Mouse (Mus musculus) kidney, adult 8-10 months (tissue): ENCODE data around the gene Tsen54.

ENCODE experiments used
- DNase-seq, 2 experiments: peaks; one replicate each; pipeline ENCODE4 v3.0.0; 2022

The Tsen54 gene

DNA sequence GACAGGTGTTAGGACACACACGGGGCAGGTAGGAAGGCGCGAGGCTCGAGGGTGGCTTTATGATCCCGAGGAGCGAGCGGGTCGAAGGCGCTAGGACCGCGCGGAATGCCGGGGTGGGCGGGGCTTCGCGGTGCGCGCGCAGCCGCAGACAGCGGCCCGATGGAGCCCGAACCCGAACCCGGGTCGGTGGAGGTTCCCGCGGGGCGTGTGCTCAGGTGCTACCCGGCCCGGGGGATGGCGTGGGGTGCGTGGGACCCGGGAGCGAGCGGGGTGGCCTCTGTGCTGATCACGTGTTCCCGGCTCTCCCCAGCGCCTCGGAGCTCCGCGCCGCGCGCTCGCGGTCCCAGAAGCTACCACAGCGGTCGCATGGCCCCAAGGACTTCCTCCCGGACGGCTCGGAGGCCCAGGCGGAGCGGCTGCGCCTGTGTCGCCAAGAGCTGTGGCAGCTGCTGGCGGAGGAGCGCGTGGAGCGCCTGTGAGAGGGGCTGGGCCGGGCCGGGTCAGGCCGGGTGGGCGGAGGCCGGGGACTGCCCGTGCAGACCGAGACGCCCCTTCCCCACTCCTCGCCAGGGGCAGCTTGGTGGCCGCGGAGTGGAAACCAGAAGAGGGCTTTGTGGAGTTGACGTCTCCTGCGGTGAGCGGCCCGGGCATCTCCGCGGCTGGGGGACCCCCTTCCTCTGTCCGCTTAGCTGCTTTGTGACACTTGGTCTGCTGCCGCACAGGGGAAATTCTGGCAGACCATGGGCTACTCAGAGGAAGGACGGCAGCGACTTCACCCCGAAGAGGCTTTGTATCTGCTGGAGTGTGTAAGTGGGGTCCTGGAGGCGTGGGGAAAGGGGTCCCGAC lies at the start of gene Tsen54:
TSS of gene Tsen54 (plus strand) at position 120 of the 846 bp plus-strand sequence.
- peak; percentile 79 to 89 for DNase-seq

DNA sequence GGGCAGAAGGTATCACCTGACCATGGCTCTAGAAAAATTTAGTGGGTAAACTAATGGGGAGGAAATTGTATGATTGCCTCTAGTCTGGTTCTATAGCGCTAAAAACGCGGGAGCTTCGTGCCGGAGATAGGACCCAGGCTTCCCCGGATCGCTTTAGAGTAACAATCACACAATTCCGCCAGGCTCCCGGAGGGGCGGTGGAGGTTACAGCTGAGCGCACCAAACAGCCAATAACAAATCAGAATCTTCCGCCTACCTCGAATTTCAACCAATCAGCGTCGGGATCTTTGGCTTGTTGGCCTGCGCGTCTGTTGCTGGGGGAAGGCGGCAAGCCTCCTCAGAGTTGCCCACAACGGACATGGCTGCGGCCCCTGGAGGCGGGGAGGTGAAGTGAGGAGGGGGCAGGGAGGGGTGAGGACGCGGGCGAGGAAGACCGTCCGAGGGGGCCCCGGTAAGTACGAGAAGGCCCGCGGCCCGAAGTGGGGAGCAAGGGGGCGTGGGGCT lies 49.4 kb upstream of the Tsen54 start, which contains the start of gene Tmem94:
TSS of gene Tmem94 (plus strand) at position 331 of the 504 bp plus-strand sequence.
- DNase-seq: peak; percentile 96 to 97

DNA sequence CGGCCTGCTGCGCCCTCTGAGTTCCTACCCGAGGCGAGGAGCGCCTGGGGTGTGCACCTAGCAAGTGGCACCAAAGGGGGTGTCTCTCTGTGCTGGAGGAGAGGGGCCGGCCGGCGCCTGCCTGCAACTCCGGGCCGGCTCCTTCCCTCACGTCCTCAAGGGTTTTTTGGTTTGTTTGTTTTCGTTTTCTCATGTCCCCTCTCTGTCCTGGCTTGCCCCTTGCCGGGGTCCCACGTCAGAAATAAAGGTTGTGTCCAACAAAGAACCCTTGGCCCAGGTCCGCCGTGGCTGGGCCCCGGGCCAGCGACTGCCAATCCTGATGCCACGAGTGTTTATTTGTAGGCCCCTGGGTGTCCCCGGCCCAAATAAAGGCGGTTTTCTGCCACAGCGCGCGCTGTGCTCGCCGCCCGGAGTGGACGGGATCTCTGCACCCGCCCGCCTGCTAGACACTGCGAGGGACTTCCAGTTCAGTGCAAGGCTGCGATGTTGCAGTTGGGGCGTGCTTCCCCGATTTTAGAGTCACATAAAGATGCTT lies 48.9 kb upstream of the Tsen54 start:
- peak in 1 of 2 experiments; percentile 64 for DNase-seq

DNA sequence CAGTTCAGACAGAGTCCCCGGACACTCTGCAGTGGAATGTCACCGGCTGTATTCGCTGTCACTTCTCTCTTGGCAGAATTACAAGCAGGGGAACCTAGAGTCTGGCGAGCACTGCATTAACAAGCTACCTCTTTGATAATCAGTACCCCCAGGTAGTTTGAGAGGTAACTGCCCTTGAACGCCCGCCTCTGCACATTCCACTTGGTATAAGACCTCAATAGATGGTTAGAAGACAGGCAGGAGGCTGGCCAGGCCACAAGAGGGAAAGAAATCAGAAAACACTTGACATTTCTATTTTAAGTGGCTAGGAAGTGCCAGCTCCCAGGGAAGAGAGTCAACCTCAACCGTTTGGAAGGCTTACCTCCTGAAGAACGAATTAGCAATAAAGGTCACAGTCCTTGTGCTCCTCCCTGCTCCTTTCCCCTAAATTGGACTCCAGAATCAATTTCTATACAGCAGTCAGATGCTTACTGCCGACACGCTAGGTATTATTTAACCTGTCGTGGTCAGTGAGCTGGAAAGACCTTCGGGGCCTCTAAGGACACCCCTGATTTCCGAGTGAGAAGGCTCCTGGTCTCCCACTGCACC lies 48.1 kb upstream of the Tsen54 start:
- DNase-seq: peak; percentile 57 to 73

DNA sequence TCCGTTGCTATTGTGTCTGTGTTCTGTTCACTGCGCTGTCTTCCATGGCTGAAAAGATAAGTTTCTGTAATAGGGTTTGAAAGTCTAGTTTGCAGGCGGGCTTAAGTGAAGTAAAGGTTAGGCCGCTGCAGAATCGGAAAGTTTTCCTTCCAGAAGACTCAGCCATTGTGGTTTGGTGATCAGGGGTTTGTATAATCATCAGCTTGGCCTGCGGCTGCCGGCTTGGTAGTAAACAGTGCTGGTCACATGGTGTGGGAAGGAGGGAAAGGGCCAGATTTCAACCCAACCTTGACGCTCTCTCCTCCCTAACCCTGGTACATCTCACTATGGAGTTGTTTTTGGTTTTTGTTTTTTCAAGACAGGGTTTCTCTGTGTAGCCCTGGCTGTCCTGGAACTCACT lies 47.5 kb upstream of the Tsen54 start:
- peak; percentile 76 to 81 for DNase-seq

DNA sequence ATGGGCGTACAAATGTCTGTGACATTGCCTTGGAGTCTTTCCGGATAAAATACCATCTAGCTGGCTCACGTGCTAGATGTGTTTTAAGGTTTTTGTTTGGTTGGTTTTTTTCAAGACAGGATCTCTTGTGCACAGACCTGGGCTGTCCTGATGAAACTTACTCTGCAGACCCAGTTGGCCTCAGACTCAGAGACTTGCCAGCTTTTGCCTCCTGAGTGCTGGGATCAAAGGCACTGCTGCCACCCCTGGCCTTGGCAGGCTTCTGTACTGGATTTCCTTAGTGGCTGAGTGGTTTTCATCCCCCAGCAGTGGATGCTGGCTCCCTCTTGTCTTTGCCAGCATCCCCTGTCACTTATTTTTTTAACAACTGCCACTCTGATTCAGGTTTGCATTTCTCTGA lies 45.6 kb upstream of the Tsen54 start:
- DNase-seq: no peak

DNA sequence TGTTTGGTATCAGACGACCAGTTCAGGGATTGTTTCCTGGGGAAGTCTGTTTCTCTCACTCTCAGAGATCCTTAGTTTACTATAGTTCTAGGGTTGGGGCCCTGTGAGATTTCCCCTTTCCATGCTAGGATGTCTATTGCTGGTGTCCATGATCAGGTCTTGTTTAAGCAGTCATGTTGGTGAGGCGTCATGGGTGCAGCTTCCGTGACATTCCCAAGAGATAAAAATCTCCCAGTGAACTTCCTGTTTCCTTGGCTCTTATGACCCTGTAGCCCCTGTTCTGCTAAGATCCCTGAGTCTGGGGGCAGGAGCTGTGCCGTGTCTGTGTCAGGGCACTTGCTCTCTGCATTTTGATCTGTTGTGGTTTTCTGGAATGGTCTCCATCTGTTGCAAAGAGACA lies 39.9 kb upstream of the Tsen54 start:
- no peak for DNase-seq

DNA sequence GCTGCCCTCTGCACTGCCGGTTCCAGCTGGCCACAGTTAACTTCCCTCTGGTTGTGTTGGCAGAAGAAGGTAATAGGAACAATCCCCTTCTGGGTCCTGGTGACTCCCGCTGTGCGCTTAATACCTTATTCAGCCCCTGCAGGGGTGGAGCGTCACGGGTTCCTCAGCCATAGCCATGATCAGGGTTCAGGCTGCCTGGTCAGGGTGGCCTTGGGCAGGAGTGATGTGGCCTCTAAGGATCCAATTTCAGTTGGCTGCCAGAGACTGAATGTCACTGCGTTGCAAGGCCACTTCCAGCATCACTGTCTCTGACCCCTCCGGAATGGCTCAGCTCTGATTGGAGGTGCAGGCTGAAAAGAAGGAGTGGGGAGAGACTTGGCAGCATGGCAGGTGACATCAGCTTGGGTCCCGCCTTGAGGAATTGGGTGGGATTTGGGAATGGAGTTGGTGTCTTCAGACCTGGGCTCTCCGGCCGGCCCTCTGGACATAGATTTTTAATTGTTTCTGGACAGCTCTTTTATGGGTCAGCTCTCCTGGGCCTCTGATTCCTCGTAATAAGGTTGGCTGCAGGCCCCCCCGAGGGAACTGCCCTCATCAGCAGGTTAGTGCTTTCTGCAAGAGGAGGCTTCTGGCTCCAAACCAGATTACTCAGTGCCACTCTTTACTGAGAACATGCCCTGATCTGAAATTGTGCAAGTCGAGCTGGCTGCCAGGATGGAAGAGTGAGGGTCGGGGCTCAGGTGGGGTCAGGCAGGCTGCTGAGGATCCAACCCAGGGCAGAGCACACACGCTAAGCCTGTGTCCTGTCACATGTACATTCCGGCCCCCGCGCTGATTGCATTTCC lies 38.5 kb upstream of the Tsen54 start:
- DNase-seq: peak; percentile 56 to 77

DNA sequence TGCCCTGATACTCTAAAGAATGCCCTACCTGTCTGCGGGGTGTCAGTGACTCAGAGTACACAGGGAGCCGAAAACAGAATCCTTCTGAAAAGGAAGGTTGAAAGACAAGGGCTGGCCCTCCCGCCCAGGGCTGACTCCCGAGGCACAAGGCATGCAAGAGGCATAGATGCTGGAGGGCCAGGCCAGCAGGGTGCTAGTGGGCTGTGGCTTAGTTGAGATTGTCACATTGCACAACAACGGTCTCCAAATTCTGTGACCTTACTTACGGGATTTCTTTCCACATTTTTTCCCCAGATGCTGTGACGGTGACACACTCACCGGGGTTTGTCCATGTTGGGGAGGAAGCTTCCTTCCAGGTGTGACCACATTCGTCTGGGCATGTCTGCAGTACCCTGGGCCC lies 37.6 kb upstream of the Tsen54 start:
- no peak for DNase-seq

DNA sequence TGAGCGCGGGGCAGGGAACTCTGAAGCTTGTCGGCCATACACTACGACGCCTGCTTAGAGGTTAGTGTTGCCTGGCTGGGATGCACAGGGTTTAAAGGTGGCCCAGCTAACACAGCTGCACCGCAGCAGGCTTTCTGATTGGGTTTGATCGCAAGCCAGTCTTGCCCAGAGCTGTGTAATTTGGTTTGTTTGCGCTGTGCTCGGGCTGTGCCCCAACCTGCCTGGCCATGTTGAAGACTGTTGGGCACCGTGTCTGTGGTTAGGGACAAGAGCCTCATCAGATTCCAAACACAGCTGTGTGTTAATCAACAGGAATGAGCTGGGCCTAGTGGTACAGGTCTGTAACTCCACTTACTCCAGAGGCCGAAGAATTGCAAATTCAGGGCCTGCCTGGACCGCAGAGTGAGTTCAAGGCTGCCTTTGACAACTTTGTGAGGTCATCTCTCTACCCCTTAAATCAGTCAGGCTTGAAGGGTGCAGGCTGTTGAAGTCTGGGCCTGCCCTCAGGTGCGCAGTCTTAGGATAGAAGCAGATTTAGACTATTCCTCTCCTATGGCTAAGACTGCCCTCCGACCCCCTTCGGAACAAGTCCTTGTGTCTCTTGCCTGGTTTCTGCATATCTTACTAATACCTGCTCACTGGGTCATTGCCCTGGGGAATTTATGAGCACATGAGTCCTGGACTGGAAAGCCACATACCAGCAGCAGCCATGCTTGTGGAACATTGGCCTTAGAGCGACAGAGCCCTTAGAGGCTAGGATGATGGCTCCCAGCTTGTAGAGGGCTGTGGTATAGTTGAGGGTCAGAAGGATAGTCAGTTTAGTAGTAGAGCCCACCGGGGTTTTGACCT lies 36.8 kb upstream of the Tsen54 start:
- DNase-seq: peak; percentile 52 to 61

DNA sequence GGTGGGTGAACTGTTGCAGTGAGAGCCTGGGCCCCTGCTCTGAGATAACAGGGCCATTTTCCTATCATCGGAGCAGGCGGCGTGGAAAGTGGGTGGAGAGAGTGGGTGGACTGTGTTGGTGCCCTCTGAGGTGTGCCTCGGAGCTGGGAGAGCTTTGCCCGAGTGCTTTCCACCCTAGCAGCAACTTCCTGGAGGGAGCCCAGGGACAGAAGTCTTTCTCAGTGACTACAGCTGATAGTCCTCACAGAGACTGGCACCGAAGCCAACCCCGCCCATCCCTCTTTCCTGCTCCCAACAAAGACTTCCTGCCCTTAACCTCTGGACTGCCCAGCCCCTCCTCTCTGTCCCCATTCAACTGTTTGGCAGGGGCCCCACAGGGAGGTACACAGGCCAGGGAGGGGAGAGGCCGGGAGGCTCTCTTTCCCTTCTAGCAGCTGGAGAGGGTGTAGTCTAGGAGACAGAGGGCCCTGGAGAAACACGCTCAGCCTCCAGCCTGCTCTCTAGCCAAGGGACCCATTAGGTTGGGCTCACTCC lies 35.4 kb upstream of the Tsen54 start:
- peak; percentile 92 to 96 for DNase-seq

DNA sequence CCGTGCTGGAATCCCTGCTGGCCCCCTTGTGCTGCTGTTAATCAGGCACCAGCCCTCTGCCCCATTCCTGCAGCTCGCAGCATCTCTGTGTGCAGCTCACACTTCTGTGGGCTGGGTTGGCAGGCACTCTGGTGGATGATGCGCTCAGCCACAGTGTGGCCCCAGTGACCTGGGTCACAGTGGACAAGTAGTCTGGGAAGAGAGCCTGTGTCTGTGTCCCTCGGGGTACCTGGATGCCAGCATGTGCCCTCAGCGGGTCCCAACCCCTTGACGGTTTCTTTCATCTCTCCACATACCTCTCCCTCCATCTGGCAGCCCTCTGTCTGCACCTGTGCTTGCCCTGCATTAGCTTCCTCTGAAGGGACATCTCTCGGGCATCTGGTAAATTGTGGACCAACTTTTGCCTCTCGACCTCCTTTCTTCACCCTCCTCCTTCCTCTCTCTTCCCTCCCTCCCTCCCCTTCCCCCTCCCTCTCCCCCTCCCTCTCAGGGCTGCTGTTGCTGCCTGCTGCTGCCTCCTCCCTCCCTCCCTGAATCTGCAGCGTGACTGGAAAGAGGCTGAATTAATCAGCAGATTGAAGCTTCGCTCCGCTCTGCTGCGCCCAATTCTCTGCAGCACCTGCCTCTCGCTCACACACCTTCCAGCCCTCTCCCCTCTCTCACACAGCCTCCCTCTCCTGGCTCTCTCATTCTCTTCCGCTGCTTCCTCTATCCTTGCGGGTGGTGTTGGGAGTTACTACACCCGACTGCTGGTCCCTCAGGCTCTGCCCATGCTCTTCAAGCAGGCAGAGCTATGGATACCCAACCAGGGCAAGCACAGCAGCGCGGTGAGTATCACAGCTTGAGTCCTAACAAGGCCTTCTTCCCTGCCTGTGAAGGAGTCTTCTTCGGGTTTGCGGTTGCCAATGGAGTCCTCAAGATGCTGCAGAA lies 34.1 kb upstream of the Tsen54 start:
- peak; percentile 45 to 72 for DNase-seq

DNA sequence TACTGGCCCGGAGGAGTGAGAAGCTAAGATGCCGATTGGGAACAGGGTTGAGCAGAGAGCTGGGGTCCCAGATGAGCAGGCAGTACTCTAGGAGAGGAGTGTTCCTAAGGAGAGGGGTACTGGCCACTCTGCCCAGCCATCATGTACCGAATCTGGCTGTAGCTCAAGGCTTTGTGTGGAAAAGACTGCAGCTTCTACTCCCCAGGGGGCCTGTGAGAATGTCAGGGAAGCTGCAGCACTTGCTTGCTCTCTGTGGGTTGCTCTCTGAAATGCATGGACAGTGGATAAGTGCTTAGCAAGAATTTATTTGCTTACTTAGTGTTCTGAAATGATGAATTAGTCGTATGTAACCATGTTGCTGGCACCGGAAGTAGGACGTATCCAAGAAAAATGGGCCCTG lies 28.1 kb upstream of the Tsen54 start:
- DNase-seq: no peak

DNA sequence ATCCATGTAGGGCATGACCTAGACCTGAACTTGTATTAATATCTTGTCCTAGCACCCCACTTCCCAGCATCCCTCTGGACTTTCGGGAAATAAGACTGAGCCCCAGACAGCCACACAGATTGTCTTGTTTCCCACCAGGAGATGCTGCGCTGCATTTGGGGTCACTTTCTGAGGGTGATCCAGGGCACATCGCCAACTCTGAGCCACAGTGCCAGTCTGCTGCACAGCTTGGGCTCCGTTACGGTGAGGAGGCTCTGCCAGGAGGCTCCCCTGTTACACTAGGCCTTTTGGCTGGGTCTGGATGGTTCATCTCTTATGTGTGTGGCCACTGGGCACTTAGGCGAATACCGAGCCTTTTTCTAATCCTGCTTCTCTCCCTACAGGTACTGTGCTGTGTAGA lies 24.7 kb upstream of the Tsen54 start:
- no peak for DNase-seq

DNA sequence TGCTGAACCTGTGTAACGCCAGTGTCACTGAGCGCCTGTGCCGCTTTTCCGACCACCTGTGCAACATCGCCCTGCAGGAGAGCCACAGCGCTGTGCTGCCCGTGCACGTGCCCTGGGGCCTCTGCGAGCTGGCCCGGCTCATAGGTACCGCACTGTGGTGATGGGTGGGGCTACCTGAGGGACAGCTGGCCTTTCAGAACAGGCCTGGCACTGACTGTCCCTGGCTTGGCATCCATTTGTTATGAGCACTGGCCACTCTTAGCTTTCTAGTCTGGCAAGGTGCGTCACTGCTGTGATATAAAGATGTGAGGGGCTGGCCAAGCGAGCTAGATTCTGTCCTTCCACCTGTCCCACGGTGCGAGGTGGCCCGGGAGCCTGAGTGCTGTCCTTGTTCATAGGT lies 22.6 kb upstream of the Tsen54 start:
- DNase-seq: no peak

DNA sequence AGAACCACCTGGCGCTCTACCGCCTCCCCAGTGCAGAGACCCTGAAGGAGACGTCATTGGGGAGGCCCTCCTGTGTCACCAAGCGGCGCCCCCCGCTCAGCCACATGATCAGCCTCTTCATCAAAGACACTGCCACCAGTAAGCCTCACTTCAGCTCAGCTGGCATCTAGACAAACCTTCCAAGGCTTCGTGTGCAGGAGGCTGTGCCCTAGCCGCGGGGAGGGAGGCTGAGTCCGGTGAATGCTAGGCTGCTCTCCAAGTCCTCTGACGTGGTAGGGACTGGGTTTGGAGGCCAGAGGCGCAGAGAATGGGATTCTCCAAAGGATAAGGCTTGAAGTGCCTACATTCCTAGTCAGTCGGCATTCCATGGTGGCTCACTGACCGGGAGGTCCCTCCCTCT lies 22.2 kb upstream of the Tsen54 start:
- no peak for DNase-seq

DNA sequence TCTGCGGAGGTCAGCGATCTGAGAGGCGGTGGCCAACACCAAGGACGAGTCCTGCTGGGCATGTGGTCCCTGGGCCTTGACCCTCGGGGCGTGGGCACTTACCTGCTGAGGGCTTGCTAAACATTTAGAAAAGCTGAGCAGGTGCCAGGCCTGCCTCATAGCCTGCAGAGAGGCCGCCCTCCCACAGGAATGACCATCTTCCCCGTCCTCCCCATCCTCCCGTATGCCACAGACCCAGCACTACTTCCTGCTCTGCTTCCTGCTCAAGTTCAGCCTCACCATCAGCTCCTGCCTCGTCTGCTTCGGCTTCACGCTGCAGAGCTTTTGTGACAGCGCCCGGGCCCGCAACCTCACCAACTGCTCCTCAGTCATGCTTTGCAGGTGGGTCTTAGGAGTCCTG lies 17.6 kb upstream of the Tsen54 start:
- no peak for DNase-seq

DNA sequence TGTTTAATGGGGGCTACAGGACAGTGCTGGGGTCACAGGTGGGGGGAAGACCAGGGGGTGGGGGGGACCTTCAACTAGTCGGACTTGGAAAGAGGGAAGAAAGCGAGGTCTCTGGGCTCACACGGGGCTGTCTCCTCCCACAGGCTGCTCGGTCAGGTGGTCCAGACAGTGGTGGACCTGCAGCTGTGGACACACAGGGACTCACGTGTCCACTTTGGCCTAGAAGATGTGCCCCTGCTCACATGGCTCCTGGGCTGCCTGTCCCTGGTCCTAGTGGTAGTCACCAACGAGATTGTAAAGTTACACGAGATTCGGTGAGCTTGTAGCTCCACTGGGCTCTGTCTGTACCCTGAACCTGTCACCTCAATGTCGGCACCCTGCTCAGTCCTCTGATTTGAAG lies 16.9 kb upstream of the Tsen54 start:
- DNase-seq: no peak

DNA sequence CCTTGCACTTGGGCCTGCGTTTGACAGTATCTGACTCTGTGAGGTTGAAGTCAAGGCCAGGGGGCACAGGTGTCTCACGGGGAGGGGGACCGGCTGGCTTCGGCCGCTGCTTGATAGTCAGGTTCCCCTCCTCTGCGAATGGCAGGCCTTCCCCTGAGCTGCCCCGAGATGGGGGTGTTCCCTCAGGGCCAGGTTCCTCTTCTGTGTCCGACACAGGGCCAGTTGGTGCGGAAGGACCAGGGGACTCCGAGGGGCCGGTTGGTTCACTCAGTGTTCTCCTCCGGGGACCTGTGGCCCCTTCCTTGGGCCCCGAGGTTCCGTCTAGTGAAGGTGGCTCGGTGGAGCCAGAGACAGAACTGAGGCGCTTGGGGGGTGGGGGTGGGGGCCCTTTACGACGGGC lies 13.5 kb upstream of the Tsen54 start:
- DNase-seq: no peak

DNA sequence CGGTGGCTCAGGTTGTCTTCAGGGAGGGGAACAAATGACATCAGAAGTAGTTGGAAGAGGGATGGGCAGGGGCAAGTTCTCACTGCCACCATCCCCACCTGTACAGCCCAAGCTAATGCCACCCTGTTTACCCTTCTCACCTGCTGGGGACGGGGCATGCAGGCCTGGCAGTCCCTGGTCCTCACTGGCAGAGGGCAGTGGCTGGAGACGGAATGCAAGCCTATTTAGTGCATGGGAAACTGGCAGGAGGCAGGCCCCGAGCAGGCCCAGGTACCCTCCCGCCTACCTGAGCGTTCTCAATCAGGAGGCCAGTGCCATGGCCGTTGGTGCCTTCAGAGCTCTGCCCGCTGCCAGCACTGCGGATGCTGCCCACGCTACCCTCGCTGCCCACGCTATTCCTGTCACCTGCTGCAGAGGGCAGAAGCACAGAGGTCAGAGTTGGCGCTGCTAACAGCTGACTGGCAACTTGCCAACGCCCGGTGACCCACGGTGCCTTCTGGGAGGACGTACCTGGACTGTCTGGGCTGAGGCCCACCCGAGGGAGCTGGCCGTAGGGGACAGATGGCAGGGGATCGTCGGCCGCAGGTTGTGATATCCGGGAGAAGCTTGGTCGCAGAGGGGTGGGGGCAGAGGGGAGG lies 11.3 kb upstream of the Tsen54 start:
- DNase-seq: no peak
